Mouse (Mus musculus) midbrain, embryonic 16.5 days (tissue): ENCODE measurements around the gene Atg16l1. TPM values are rescaled to one million over a fixed set of nuclear protein-coding genes. Genes with fewer than 3 reads are reported as not detected.

ENCODE experiments used
- ATAC-seq: fragments of 200-750 bp; cut with Nextera tagmentation; 2 replicates; pipeline ENCODE4 v1.8.0; 2017; ENCODE audit warnings: moderate TSS enrichment
- H3K27ac ChIP-seq: fragments of 300-500 bp; sonication (generic); 2 replicates; pipeline ENCODE4 v1.5.1; 2014; ENCODE audit warnings: mild to moderate bottlenecking, low read length, mixed read lengths
- H3K27me3 ChIP-seq: fragments of 300-500 bp; sonication (generic); 2 replicates; pipeline ENCODE4 v1.6.1; 2014; ENCODE audit warnings: low read depth, low read length, mixed read lengths; ENCODE audit not compliant: control insufficient read depth, insufficient read depth
- H3K36me3 ChIP-seq: fragments of 300-500 bp; sonication (generic); 2 replicates; pipeline ENCODE4 v1.6.1; 2014; ENCODE audit warnings: mild to moderate bottlenecking, low read length, moderate library complexity, mixed read lengths; ENCODE audit not compliant: control insufficient read depth, insufficient read depth
- H3K4me1 ChIP-seq: fragments of 300-500 bp; sonication (generic); 2 replicates; pipeline ENCODE4 v1.6.1; 2014; ENCODE audit warnings: mild to moderate bottlenecking, low read length, mixed read lengths; ENCODE audit not compliant: control insufficient read depth, insufficient read depth
- H3K4me2 ChIP-seq: fragments of 300-500 bp; sonication (generic); 2 replicates; pipeline ENCODE4 v1.6.1; 2014; ENCODE audit warnings: mild to moderate bottlenecking, low read length, mixed read lengths
- H3K4me3 ChIP-seq: fragments of 300-500 bp; sonication (generic); 2 replicates; pipeline ENCODE4 v1.5.1; 2014; ENCODE audit warnings: low read depth, mild to moderate bottlenecking, low read length, moderate library complexity, mixed read lengths
- H3K9ac ChIP-seq: fragments of 300-500 bp; sonication (generic); 2 replicates; pipeline ENCODE4 v1.6.1; 2014; ENCODE audit warnings: low read depth, low read length, mixed read lengths
- H3K9me3 ChIP-seq: fragments of 300-500 bp; sonication (generic); replicated peaks from 2 replicates; pipeline ENCODE4 v1.6.1; 2014; ENCODE audit warnings: mild to moderate bottlenecking, low read length, mixed read lengths; ENCODE audit not compliant: control insufficient read depth, poor library complexity, severe bottlenecking
- WGBS: fragments of 180-500 bp; shearing (Covaris S2); extraction: QIAGEN DNeasy Blood & Tissue Kit; methylation state at CpG from one replicate; pipeline ENCODE4 v1.1.7; 2014; 5-methylcytosine and 5-hydroxymethylcytosine counted together
- polyA plus RNA-seq: library from polyadenylated mRNA; unstranded; fragments of >200 nt; fragmentation: Nextera tagmentation; extraction: Ambion mirVana; gene quantifications from 2 replicates; pipeline ENCODE4 v1.2.1, GENCODE M21; 2015

Gene Atg16l1
- polyA plus RNA-seq, 1 experiment from 2014 or later: 88.5 TPM

- H3K27ac ChIP-seq: no peak overlapping the region
- H3K36me3 ChIP-seq: no peaks in the 10 kb centered on the region
- no peak overlapping the region for H3K4me2 ChIP-seq
- no peaks in the 10 kb centered on the region for H3K9me3 ChIP-seq
- no peak overlapping the region for H3K9ac ChIP-seq
- WGBS: 43% methylated on average over 7 of the region's 7 CpGs
- H3K4me3 ChIP-seq: no peak overlapping the region
- no peak for ATAC-seq
- H3K27me3 ChIP-seq: no peaks in the 10 kb centered on the region
- H3K4me1 ChIP-seq: no peaks in the 10 kb centered on the region
Measured at GRCm38 (mm10) chr1:87828926-87829580, 73.4 kb downstream of the Atg16l1 start.

GRCm38 (mm10) chr1:87829621-87830211 is 74.0 kb downstream of the Atg16l1 start:
- Histone ChIP-seq H3K27me3 (no peaks in the 10 kb centered on the region), H3K9ac (no peak overlapping the region), H3K4me1 (no peaks in the 10 kb centered on the region), H3K4me3 (no peak overlapping the region), H3K27ac (no peak overlapping the region), H3K4me2 (no peak overlapping the region), H3K36me3 (no peaks in the 10 kb centered on the region), H3K9me3 (no peaks in the 10 kb centered on the region)
- WGBS: 61% methylated on average over 6 of the region's 6 CpGs
- ATAC-seq: no peak

- no peaks in the 10 kb centered on the region for H3K36me3 ChIP-seq
- H3K27ac ChIP-seq: no peak overlapping the region
- no peaks in the 10 kb centered on the region for H3K4me1 ChIP-seq
- no peaks in the 10 kb centered on the region for H3K9me3 ChIP-seq
- WGBS: 77% methylated on average over 1 of the region's 1 CpGs
- no peak overlapping the region for H3K9ac ChIP-seq
- no peak for ATAC-seq
- no peak overlapping the region for H3K4me3 ChIP-seq
- no peaks in the 10 kb centered on the region for H3K27me3 ChIP-seq
- no peak overlapping the region for H3K4me2 ChIP-seq
Measured at GRCm38 (mm10) chr1:87836453-87836852, 80.8 kb downstream of the Atg16l1 start.

GRCm38 (mm10) chr1:87837018-87837417 is 81.3 kb downstream of the Atg16l1 start:
- Histone ChIP-seq H3K4me2 (no peak overlapping the region), H3K9ac (no peak overlapping the region), H3K9me3 (no peaks in the 10 kb centered on the region), H3K27ac (no peak overlapping the region), H3K27me3 (no peaks in the 10 kb centered on the region), H3K4me1 (no peaks in the 10 kb centered on the region), H3K4me3 (no peak overlapping the region), H3K36me3 (no peaks in the 10 kb centered on the region)
- no peak for ATAC-seq
- WGBS: 47% methylated on average over 5 of the region's 5 CpGs

GRCm38 (mm10) chr1:87840411-87841208 is 84.9 kb downstream of the Atg16l1 start:
- Histone ChIP-seq H3K4me1 (no peaks in the 10 kb centered on the region), H3K4me3 (no peak overlapping the region), H3K4me2 (no peak overlapping the region), H3K9me3 (no peaks in the 10 kb centered on the region), H3K27me3 (no peaks in the 10 kb centered on the region), H3K27ac (no peak overlapping the region), H3K36me3 (no peaks in the 10 kb centered on the region), H3K9ac (no peak overlapping the region)
- 81% methylated on average over 11 of the region's 11 CpGs for WGBS
- no peak for ATAC-seq

Other genes with a start within 250 kb of the Atg16l1 start
- 0.47 and 0.90 TPM in 2 replicates for gene Neu2, start 246.0 kb upstream of the Atg16l1 start, polyA plus RNA-seq
- gene Ngef, start 182.0 kb upstream of the Atg16l1 start, polyA plus RNA-seq: 23.1 and 31.8 TPM in 2 replicates
- gene Inpp5d, start 135.6 kb upstream of the Atg16l1 start, polyA plus RNA-seq: 3.3 and 5.6 TPM in 2 replicates
- 1.7 and 1.9 TPM in 2 replicates for gene Sag, start 47.8 kb downstream of the Atg16l1 start, polyA plus RNA-seq
- gene Dgkd, start 97.4 kb downstream of the Atg16l1 start, polyA plus RNA-seq: 43.7 and 49.0 TPM in 2 replicates